ENCODE assay signal across 11 mouse cellular contexts in the genomic region with DNA sequence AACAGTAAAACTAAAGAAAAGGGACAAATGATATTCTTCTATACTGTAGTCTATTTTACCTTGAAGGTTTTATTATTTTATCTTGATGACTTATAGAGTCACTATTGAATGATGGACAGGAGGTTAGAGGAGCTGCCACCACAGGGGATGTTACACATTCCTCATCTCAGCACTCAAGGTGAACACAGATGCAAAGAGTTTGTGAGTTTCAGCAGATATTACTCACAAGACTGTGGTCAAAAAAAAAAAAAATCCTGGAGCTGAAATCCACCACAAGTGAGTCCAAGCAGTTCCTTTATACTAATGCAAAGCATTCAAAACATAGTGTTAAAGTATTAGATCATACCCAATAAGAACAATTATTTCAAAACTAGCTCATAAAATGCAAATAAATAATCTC.
"Had no signal": no experiment of that assay in that cellular context is flagged by ENCODE, and none has a peak within 500 bp of the region (broad histone marks: within the 10 kb centered on the region; RNA-seq: fewer than 3 reads in every experiment).

No protein-coding gene starts in this region.

- DNase-seq: retina, postnatal 1 day; right cerebral cortex, adult 18-20 months; right cerebral cortex, postnatal 14 days; right cerebral cortex, postnatal 25 days; right cerebral cortex, postnatal 4 days; spleen, adult 18-20 months; thymus, adult 18-20 months; thymus, adult 2 months; thymus, postnatal 14 days; thymus, postnatal 25 days; thymus, postnatal 4 days had no signal
